Mouse (Mus musculus): ENCODE measurements around the gene Slc25a3. TPM values are rescaled to one million over a fixed set of nuclear protein-coding genes. Genes with fewer than 3 reads are reported as not detected.

Slc25a3 gene
- total RNA-seq (2015; ENCODE audit: low replicate concordance), result 113 and 194 TPM in 2 replicates
- total RNA-seq (2017; ENCODE audit: low replicate concordance), result 46.6 and 48.1 TPM in 2 replicates

DNA sequence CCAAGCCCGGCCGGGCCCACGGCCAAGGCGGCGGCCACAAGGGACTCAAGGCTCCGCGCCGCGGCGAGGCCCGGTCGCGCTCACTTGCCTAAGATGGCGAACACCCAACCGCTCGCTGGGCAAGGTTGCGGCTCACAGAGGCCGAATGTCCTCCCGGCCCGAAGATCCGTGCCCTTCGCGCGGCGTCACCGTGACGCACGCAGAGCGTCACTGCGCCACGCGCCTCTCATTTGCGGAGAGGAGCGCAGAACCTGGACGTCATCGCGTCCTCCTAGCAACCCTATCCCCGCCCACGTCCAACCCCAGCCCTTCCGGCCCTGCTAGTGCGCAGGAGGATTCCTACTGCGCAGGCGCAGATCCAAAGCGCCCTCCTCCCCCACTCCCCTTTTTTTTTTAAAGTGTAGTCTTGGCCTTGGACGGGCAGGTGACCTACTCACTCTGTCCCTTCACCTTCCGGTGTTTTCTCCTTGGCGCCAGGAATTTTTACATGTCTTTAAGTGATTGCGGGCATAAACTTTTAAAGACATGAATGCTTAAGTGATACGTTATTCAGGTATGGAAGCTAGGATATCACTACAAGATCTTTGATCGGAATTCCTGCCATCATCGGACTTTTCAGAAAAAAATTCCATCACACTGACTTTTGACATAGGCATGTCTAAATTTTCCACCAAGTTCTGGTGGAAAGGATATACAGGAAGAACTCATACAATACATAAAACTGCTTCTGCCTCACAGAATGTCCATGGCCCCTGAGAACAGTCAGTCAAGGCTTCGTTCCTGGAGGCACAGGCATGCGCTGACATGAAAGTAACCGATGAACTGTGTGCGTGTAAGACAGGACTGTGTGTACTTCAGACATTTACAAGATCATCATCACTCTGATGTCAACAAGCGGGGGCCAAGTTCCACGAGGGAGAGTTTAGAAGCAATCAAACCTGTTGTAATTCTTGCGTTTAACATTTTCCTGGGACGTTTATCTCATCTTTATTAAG lies at the start of gene Slc25a3:
Gene Slc25a3, minus strand, starts transcription at position 232 of the 995 bp plus-strand sequence.
- peak; percentile 97 for ATAC-seq (replicated peaks; ENCODE audit: low FRiP score, poor library complexity, severe bottlenecking)

DNA sequence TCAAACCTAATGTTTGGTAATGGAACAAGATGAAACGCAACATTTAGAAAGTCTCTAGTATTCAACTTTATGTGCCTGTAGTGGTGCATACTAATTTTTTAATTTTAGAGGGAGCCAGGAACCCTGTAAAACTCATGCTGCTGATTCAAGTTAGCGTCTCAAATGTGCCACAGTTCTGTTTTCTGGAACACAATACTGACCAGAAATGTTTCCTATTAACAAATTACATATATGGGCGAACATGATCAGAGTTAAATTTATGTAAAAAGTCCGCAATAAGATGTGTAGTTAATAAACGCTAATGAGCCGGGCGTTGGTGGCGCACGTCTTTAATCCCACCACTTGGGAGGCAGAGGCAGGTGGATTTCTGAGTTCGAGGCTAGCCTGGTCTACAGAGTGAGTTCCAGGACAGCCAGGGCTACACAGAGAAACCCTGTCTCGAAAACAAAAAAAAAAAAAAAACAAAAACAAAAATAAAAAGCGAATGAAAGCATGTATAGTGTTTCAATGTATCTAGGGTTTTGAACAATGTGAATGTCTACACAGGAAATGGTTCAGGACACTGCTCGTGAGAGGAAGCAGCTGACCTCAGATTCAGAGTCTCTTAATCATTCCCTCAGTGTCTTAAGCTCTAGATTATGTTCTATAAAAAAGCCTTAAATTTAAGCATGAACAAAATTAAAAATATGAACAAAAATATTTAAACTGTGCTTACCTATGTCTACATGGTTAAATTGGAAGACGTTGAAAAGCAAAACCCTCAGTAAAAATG lies 48.7 kb upstream of the Slc25a3 start:
- ATAC-seq (replicated peaks; ENCODE audit: low FRiP score, poor library complexity, severe bottlenecking), result no peak

- peak; percentile 86 for ATAC-seq (replicated peaks; ENCODE audit: low FRiP score, poor library complexity, severe bottlenecking)
These were observed 47.8 kb upstream of the Slc25a3 start for GRCm38 (mm10) chr10:91171455-91172328.

DNA sequence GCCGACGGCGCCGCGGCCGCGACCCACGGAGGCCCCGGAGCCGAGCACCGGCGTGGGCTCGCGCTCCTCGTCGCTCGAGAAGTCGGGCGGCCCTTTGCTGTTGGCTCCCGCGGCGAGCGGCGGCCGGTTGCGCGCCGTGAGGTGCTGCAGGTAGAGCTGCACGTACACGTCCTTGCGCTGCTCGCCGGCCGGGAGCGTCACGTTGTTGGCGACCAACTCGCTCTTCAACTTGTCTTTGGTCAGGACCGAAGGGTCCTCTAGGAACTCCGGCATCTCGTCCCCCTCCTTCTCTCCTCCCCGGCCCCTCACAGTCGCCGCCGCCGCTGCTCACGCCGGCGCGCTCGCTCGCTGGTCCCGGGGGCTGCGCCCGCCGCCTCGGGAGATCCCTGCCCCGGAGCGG lies 47.2 kb upstream of the Slc25a3 start:
- ATAC-seq (replicated peaks; ENCODE audit: low FRiP score, poor library complexity, severe bottlenecking), result no peak

DNA sequence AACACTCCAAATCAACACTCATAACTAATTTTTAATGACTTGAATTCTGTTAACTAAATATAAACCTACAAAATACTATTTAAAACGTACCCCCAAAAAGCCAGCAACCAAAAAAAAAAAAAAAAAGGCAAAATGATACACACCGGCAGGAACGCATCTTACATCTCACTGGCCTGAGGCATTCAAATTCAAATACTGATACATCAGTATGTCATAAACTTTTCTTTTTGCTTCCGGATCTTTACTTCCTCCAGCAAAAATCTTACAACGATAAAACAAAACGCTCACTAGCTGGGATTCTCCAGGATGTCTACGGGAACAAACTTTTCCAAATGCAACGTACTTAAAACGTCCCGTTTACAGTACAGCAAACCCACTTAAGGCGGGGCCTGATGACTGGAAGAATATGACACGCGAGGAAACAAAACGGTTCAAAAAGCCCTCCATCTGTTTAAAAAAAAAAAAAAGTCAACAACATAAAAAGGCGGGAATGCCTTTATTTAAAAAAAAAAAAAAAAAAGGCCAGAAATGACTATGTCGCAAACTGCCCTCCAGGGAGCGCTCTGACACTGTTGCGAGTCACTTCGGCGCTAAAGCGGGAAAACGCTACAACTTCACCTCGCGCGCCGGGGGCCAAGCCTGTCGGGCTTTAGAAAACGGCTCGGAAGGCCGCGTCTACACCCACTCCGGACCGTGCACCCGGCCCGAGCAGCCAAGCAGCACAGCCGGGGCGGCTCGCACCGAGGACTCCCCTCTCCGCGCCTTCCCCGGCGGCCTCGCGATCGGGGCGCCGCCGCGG lies 46.5 kb upstream of the Slc25a3 start:
- ATAC-seq (replicated peaks; ENCODE audit: low FRiP score, poor library complexity, severe bottlenecking), result peak; percentile 62

DNA sequence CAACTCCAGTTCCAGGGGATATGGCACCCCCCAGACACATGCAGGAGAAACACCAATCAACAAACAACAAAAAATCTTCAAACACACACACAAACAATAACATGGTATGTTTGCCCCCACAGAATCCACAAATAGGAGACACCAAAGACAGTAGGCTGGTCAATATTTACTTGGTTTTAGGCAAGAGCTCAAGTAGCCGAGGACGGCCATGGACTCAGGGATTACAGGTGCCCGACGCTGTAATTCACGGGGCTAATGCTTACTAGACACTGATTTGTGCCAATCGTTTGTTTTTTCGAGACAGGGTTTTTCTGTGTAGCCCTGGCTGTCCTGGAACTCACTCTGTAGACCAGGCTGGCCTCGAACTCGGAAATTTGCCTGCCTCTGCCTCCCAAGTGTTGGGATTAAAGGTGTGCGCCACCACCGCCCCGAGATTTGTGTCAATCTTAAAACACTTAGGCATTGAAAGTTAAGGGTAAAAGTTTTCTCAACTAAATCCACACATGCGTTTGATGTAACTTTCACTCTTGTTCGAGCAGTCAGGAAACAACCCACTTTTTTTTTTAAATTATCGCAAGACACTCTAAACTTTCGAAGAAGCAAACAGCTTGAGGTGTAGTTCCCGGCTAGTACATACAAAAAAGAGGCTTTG lies 45.7 kb upstream of the Slc25a3 start:
- no peak for ATAC-seq (replicated peaks; ENCODE audit: low FRiP score, poor library complexity, severe bottlenecking)

DNA sequence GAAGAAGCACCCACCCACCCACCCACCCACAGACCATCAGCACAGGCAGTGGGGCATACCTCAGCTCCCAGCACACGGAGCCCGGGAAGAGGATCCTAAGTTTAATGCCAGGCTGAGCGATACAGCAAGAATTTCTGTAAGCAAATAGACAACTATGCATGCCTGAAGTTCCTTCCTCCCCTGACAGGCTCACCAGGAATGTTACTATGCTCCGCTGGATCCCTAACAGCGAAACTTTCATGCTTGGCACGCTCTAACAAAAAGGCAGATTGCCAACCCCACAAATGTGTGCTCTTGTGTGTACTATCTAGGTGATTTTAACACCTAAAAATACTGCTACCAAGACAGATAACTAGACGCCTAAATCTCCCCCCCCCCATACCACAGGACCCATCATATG lies 43.5 kb upstream of the Slc25a3 start:
- ATAC-seq (replicated peaks; ENCODE audit: low FRiP score, poor library complexity, severe bottlenecking), result no peak

DNA sequence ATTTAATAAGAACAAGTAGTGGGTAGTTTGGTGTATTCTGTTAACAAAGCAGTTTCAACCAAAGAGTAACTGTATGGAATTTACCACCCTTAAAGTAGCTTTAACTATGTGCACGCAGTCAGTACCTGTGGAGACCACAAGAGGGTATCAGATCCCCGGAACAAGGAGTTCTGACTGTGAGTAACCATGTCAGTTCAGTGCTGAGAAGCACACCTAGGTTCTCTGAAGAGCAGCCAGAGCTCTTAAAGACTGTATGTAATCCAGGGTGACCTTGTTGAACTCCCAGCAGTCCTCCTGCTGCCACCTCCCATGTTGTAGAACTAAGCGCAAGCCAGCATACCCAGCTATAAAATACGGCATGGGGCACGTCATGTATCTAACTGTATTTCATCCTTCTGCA lies 43.0 kb upstream of the Slc25a3 start:
- ATAC-seq (replicated peaks; ENCODE audit: low FRiP score, poor library complexity, severe bottlenecking), result peak; percentile 61

- ATAC-seq (replicated peaks; ENCODE audit: low FRiP score, poor library complexity, severe bottlenecking), result no peak
These were observed 42.0 kb upstream of the Slc25a3 start for GRCm38 (mm10) chr10:91165850-91166249.

DNA sequence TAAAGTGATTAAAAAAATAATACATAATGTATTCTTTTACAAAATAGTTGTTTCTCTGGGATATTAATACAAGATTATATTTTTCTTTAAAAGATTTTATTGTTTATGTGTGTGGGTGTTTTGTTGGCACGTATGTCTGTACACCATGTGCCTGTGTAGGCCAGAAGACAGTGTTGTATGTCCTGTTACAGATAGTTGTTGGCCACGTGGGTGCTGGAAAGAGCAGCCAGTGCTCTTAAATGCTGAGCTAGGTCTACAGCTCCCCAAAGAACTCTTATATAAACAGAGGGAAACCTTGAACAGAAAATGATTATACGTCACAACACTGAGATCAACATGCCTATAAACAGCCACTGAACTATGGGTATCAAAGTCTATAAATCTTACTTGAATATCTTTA lies 40.6 kb upstream of the Slc25a3 start:
- ATAC-seq (replicated peaks; ENCODE audit: low FRiP score, poor library complexity, severe bottlenecking), result no peak

GRCm38 (mm10) chr10:91162511-91163163 lies 38.8 kb upstream of the Slc25a3 start:
- no peak for ATAC-seq (replicated peaks; ENCODE audit: low FRiP score, poor library complexity, severe bottlenecking)

GRCm38 (mm10) chr10:91162077-91162476 lies 38.2 kb upstream of the Slc25a3 start:
- ATAC-seq (replicated peaks; ENCODE audit: low FRiP score, poor library complexity, severe bottlenecking), result no peak

GRCm38 (mm10) chr10:91161006-91161405 lies 37.1 kb upstream of the Slc25a3 start:
- ATAC-seq (replicated peaks; ENCODE audit: low FRiP score, poor library complexity, severe bottlenecking), result no peak

- no peak for ATAC-seq (replicated peaks; ENCODE audit: low FRiP score, poor library complexity, severe bottlenecking)
These were observed 34.6 kb upstream of the Slc25a3 start for GRCm38 (mm10) chr10:91158442-91158841.

GRCm38 (mm10) chr10:91156338-91156737 lies 32.5 kb upstream of the Slc25a3 start:
- no peak for ATAC-seq (replicated peaks; ENCODE audit: low FRiP score, poor library complexity, severe bottlenecking)

DNA sequence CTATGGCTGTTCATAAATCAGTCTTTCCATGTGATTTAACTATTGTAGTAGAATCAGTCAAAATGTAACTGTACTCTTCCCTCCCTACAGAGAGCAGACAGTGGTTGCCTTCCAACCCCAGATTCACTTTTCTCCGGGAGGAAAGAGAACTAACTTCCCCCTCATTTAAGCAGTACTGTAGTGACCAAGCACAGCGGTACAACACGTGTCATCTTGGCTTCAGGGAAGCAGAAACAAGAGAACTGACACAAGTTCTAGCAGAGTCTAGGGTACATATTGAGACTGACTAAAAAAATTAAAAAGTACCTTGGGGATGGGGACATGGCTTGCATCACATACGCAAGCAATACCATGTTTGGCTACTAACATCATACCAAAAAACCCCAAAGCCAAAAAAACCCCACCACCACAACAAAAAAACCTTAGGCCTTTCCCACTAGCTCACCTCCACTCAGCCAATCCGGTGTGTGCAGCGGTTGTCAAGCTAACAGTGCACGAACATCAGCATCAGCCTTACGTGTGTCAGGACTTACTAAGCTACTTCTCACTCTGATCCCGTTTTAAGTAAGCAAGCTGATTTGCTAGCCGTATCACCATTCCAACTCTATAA lies 30.1 kb upstream of the Slc25a3 start:
- ATAC-seq (replicated peaks; ENCODE audit: low FRiP score, poor library complexity, severe bottlenecking), result no peak

- no peak for ATAC-seq (replicated peaks; ENCODE audit: low FRiP score, poor library complexity, severe bottlenecking)
These were observed 21.6 kb upstream of the Slc25a3 start for GRCm38 (mm10) chr10:91145413-91145812.
